Mouse (Mus musculus): Measurements from ENCODE around the gene Suox.

- no peak for TF ChIP-seq CTCF (IDR thresholded peaks at IDR 0.05)
- TF ChIP-seq EP300 (IDR thresholded peaks at IDR 0.05): no peak
Observed at GRCm38 (mm10) chr10:128640891-128641290, 33.0 kb downstream of the Suox start.

All from lung, postnatal 0 days (tissue).